Mouse (Mus musculus) midbrain, embryonic 13.5 days (tissue): Measurements from ENCODE around the gene Ubiad1. TPM values are rescaled to one million over a fixed set of nuclear protein-coding genes. Genes with fewer than 3 reads are reported as not detected.
A peak's percentile ranks its signal among the peaks of the same experiment; 100 is the strongest.

Experiments used
- ATAC-seq: fragments of 200-750 bp; cut with Nextera tagmentation; 2 replicates; pipeline ENCODE4 v1.8.0; 2017; ENCODE audit warnings: mild to moderate bottlenecking, moderate TSS enrichment, moderate library complexity
- H3K27ac ChIP-seq: fragments of 300-500 bp; sonication (generic); 2 replicates; pipeline ENCODE4 v1.5.1; 2015; ENCODE audit warnings: inconsistent platforms, mild to moderate bottlenecking, moderate library complexity
- H3K27me3 ChIP-seq: fragments of 300-500 bp; sonication (generic); 2 replicates; pipeline ENCODE4 v1.6.1; 2015; ENCODE audit warnings: mild to moderate bottlenecking, inconsistent platforms
- H3K36me3 ChIP-seq: fragments of 300-500 bp; sonication (generic); 2 replicates; pipeline ENCODE4 v1.6.1; 2015; ENCODE audit warnings: mild to moderate bottlenecking, inconsistent platforms
- H3K4me1 ChIP-seq: fragments of 300-500 bp; sonication (generic); replicated peaks from 2 replicates; pipeline ENCODE4 v1.6.1; 2015; ENCODE audit warnings: inconsistent platforms
- H3K4me2 ChIP-seq: fragments of 300-500 bp; sonication (generic); replicated peaks from 2 replicates; pipeline ENCODE4 v1.6.1; 2015; ENCODE audit warnings: moderate library complexity, mild to moderate bottlenecking, inconsistent platforms
- H3K4me3 ChIP-seq: fragments of 300-500 bp; sonication (generic); replicated peaks from 2 replicates; pipeline ENCODE4 v1.5.1; 2015; ENCODE audit warnings: mild to moderate bottlenecking, inconsistent platforms
- H3K9ac ChIP-seq: fragments of 300-500 bp; sonication (generic); replicated peaks from 2 replicates; pipeline ENCODE4 v1.6.1; 2015; ENCODE audit warnings: mild to moderate bottlenecking, inconsistent platforms
- H3K9me3 ChIP-seq: fragments of 300-500 bp; sonication (generic); 2 replicates; pipeline ENCODE4 v1.6.1; 2016; ENCODE audit warnings: mild to moderate bottlenecking, inconsistent platforms
- WGBS: fragments of 180-500 bp; shearing (Covaris S2); methylation state at CpG from one replicate; pipeline ENCODE4 v1.1.7; 2015; 5-methylcytosine and 5-hydroxymethylcytosine counted together
- polyA plus RNA-seq: library from polyadenylated mRNA; unstranded; fragments of >200 nt; fragmentation: Nextera tagmentation; extraction: Ambion mirVana; gene quantifications from 2 replicates; pipeline ENCODE4 v1.2.1, GENCODE M21; 2015

The Ubiad1 gene
- polyA plus RNA-seq, 1 experiment from 2014 or later: 22.2 TPM

GRCm38 (mm10) chr4:148448179-148448852 lies 3.7 kb upstream of the Ubiad1 start, which contains the start of gene Mtor:
Gene Mtor (plus strand): TSS chr4:148448611.
- H3K4me3 ChIP-seq: peak within 1 kb of the TSS; percentile 95
- H3K9ac ChIP-seq: peak within 1 kb of the TSS; percentile 95
- H3K27me3 ChIP-seq: no peaks in the 10 kb centered on the region
- no peaks in the 10 kb centered on the region for H3K9me3 ChIP-seq
- peaks cover 16% of the 10 kb centered on the region for H3K36me3 ChIP-seq
- H3K4me2 ChIP-seq: peak within 1 kb of the TSS; percentile 81
- peak within 1 kb of the TSS; percentile 88 for H3K27ac ChIP-seq
- peaks cover 51% of the 10 kb centered on the region for H3K4me1 ChIP-seq
- under 1% methylated on average over 56 of the region's 56 CpGs for WGBS
- ATAC-seq: peak; percentile 97

DNA sequence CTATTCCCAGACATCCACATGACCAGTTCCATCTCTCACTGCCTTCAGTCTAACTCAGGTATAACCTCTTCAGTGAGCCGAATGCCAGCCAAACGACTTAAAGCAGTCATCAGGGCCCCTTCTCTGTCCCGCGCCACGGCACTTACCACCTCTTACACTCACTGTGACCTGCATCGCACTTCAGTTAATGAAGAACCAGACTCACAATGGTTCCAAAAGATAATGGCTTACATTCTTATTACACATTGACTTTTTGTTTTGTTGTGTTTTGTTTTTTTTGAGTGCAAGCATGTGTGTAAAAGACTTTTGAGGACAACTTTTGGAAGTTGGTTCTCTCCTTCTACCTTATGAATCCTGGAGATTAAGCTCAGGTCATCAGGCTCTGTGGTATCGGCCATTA lies 2.0 kb downstream of the Ubiad1 start:
- no peak overlapping the region for H3K4me2 ChIP-seq
- no peak overlapping the region for H3K27ac ChIP-seq
- H3K9ac ChIP-seq: no peak overlapping the region
- peaks cover 32% of the 10 kb centered on the region for H3K4me1 ChIP-seq
- ATAC-seq: no peak
- 94% methylated on average over 7 of the region's 7 CpGs for WGBS
- no peaks in the 10 kb centered on the region for H3K27me3 ChIP-seq
- no peak overlapping the region for H3K4me3 ChIP-seq
- H3K36me3 ChIP-seq: 0 out of 2 replicates have a peak, but pooled peaks cover 4% of the 10 kb centered on the region
- no peaks in the 10 kb centered on the region for H3K9me3 ChIP-seq

- Histone ChIP-seq H3K9ac (no peak overlapping the region), H3K4me1 (peaks cover 30% of the 10 kb centered on the region), H3K27me3 (no peaks in the 10 kb centered on the region), H3K9me3 (no peaks in the 10 kb centered on the region), H3K4me3 (no peak overlapping the region), H3K4me2 (no peak overlapping the region), H3K27ac (no peak overlapping the region), H3K36me3 (0 out of 2 replicates have a peak, but pooled peaks cover 4% of the 10 kb centered on the region)
- 95% methylated on average over 5 of the region's 5 CpGs for WGBS
- no peak for ATAC-seq
These were observed 2.6 kb downstream of the Ubiad1 start for GRCm38 (mm10) chr4:148441931-148442330.

DNA sequence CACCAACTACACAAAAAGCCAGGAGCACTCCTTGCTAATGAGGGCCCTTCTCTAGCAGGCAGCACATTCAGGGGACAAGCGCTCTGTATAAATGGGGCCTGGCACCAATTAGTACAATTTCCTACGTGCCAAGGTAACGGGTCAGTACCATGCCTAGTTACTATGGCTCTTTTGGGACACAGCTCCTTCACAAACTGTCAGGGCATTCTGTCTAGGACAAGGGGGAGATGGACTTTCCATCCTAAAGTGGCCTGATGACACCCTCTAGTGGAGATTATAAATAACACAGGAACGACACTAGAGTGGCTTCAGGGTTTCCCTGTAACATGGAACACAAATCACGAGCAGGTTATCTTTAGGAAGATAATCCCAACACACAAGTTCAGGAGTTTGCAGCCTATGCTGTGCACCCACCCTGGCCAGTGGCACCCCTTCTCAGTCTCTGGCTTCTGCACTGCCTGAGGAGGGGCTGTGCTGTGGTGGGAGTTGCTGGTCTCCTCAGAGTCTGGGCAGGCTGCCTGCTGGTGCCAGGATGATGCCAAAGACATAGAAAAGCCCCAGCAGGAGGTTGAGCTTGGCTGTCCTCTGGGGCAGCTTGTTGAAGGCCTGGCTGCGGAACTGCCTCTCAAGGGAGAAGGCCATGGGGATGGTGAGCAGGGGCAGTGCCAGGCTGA lies 8.8 kb downstream of the Ubiad1 start:
- H3K9me3 ChIP-seq: no peaks in the 10 kb centered on the region
- no peaks in the 10 kb centered on the region for H3K27me3 ChIP-seq
- peaks cover 12% of the 10 kb centered on the region for H3K36me3 ChIP-seq
- 68% methylated on average over 6 of the region's 6 CpGs for WGBS
- ATAC-seq: peak; percentile 72
- H3K4me3 ChIP-seq: no peak overlapping the region
- H3K4me2 ChIP-seq: no peak overlapping the region
- no peak overlapping the region; the same call in 1 of the 2 replicates for H3K27ac ChIP-seq
- H3K9ac ChIP-seq: 0 out of 2 replicates have a peak overlapping the region, but pooled peaks have one; percentile 40
- 0 out of 2 replicates have a peak, but pooled peaks cover 4% of the 10 kb centered on the region for H3K4me1 ChIP-seq

- H3K9me3 ChIP-seq: no peaks in the 10 kb centered on the region
- no peak for ATAC-seq
- 94% methylated on average over 3 of the region's 3 CpGs for WGBS
- H3K27ac ChIP-seq: no peak overlapping the region
- H3K4me2 ChIP-seq: no peak overlapping the region
- H3K4me1 ChIP-seq: 0 out of 2 replicates have a peak, but pooled peaks cover 4% of the 10 kb centered on the region
- H3K27me3 ChIP-seq: no peaks in the 10 kb centered on the region
- peaks cover 8% of the 10 kb centered on the region for H3K36me3 ChIP-seq
- no peak overlapping the region for H3K4me3 ChIP-seq
- H3K9ac ChIP-seq: no peak overlapping the region
These were observed 9.5 kb downstream of the Ubiad1 start for GRCm38 (mm10) chr4:148435106-148435505.

- no peak overlapping the region for H3K9ac ChIP-seq
- ATAC-seq: no peak
- H3K27me3 ChIP-seq: no peaks in the 10 kb centered on the region
- WGBS: 86% methylated on average over 4 of the region's 4 CpGs
- no peak overlapping the region for H3K27ac ChIP-seq
- H3K4me3 ChIP-seq: no peak overlapping the region
- peaks cover 5% of the 10 kb centered on the region; the same call in 1 of the 2 replicates for H3K4me1 ChIP-seq
- peaks cover 8% of the 10 kb centered on the region for H3K36me3 ChIP-seq
- no peaks in the 10 kb centered on the region for H3K9me3 ChIP-seq
- H3K4me2 ChIP-seq: no peak overlapping the region
These were observed 10.0 kb downstream of the Ubiad1 start for GRCm38 (mm10) chr4:148434554-148434953.

- no peak overlapping the region for H3K4me2 ChIP-seq
- WGBS: 92% methylated on average over 5 of the region's 5 CpGs
- no peaks in the 10 kb centered on the region for H3K27me3 ChIP-seq
- no peaks in the 10 kb centered on the region for H3K9me3 ChIP-seq
- no peak overlapping the region for H3K9ac ChIP-seq
- no peak overlapping the region for H3K4me3 ChIP-seq
- H3K27ac ChIP-seq: no peak overlapping the region
- ATAC-seq: no peak
- H3K36me3 ChIP-seq: peaks cover 8% of the 10 kb centered on the region
- H3K4me1 ChIP-seq: peaks cover 12% of the 10 kb centered on the region
These were observed 10.8 kb downstream of the Ubiad1 start for GRCm38 (mm10) chr4:148433813-148434212.

DNA sequence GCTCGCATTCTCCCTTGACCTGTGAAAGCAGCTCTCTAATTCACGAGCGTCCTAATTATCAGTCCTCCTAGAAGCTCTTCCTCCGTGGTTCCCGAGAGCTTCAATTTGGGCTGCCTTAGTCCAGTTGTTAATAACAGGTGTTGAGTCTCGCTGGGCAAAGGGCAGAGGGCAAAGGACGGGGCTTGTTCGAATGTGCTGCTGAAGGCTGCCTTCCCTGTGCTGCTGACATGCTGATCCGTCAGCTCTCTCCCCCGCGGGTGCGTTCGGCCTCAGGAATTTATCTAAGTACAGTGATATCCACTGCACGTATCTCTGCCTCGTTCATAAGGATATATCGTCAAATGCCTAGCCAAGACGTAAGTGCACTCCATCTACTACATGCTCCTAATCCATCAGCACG lies 11.2 kb downstream of the Ubiad1 start:
- H3K9me3 ChIP-seq: no peaks in the 10 kb centered on the region
- no peak for ATAC-seq
- H3K27ac ChIP-seq: no peak overlapping the region
- H3K36me3 ChIP-seq: peaks cover 8% of the 10 kb centered on the region
- H3K4me1 ChIP-seq: peaks cover 17% of the 10 kb centered on the region
- H3K9ac ChIP-seq: no peak overlapping the region
- no peak overlapping the region for H3K4me3 ChIP-seq
- H3K27me3 ChIP-seq: no peaks in the 10 kb centered on the region
- WGBS: 76% methylated on average over 18 of the region's 18 CpGs
- no peak overlapping the region for H3K4me2 ChIP-seq

DNA sequence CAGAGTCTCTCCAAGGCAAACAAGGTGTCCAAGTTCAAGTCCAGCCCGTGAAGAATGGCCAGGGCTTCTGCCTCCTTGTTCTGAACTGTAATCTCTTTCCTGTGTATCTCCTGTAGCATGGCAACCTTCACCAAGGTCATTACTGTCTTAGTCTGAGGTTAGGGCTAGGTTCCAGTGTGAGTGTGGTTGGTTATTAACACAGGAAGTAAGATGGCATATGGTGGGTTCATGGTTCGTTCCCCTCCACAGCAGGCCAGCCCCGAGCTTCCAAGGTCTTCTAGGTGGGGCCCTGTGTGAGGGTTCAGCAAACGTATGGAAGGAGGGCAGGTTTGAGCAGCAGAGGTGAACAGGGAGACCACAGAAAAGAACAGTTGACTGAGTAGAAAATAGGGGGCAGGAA lies 12.1 kb downstream of the Ubiad1 start:
- WGBS: 88% methylated on average over 4 of the region's 4 CpGs
- Histone ChIP-seq H3K9ac (no peak overlapping the region), H3K36me3 (peaks cover 8% of the 10 kb centered on the region), H3K27me3 (no peaks in the 10 kb centered on the region), H3K4me1 (peaks cover 25% of the 10 kb centered on the region), H3K27ac (no peak overlapping the region), H3K4me2 (no peak overlapping the region), H3K9me3 (no peaks in the 10 kb centered on the region), H3K4me3 (no peak overlapping the region)
- no peak for ATAC-seq

GRCm38 (mm10) chr4:148430880-148431519 lies 13.6 kb downstream of the Ubiad1 start:
- H3K9me3 ChIP-seq: no peaks in the 10 kb centered on the region
- 88% methylated on average over 11 of the region's 11 CpGs for WGBS
- peaks cover 5% of the 10 kb centered on the region for H3K36me3 ChIP-seq
- no peak overlapping the region for H3K4me2 ChIP-seq
- no peak overlapping the region for H3K27ac ChIP-seq
- no peak for ATAC-seq
- H3K27me3 ChIP-seq: no peaks in the 10 kb centered on the region
- H3K9ac ChIP-seq: no peak overlapping the region
- peaks cover 30% of the 10 kb centered on the region for H3K4me1 ChIP-seq
- H3K4me3 ChIP-seq: no peak overlapping the region

DNA sequence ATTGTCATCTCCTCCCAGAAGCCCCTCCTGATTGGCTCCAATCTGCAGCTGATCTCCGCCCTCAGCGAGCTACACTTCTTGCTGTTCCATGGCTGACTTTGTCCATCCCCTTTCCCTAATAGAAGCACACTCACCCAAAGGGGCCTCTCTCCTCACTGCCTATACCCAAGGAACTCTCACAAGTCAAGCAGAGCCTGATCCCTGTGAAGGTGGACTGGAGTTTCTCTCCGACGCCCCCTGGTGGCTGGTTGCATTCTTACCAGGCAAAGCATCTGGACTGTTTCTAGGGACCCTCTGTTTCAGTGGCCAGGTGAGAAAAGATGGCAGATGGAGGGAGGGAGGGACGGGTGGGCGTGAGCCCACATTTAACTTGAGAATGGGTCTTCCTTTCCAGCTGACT lies 14.9 kb downstream of the Ubiad1 start:
- H3K4me2 ChIP-seq: no peak overlapping the region
- no peaks in the 10 kb centered on the region for H3K9me3 ChIP-seq
- H3K36me3 ChIP-seq: 0 out of 2 replicates have a peak, but pooled peaks cover 3% of the 10 kb centered on the region
- peaks cover 39% of the 10 kb centered on the region for H3K4me1 ChIP-seq
- H3K27ac ChIP-seq: no peak overlapping the region
- H3K4me3 ChIP-seq: no peak overlapping the region
- ATAC-seq: peak; percentile 59
- H3K9ac ChIP-seq: no peak overlapping the region
- 18% methylated on average over 6 of the region's 6 CpGs for WGBS
- H3K27me3 ChIP-seq: no peaks in the 10 kb centered on the region

DNA sequence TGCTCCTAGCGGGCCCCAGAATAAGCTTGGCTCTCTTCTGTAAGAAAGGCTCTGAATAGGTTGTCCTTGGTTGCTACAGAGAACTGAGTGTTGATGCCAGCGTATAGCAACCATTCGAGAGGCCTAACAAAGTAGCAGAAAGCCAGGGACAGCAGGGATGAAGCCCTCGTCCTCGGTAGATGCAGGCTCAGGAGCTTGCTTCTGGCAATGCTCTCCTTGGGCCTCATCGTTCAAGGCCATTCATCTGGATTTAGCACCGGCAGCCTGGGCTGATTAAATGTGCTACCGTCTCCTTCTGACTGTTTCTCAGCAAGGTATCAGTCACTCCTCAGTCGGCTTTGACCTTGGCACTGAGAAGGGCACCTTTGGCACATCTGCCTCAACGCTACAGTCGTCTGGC lies 15.4 kb downstream of the Ubiad1 start:
- Histone ChIP-seq H3K27me3 (no peaks in the 10 kb centered on the region), H3K4me3 (no peak overlapping the region), H3K27ac (no peak overlapping the region), H3K4me2 (no peak overlapping the region), H3K9me3 (no peaks in the 10 kb centered on the region), H3K36me3 (0 out of 2 replicates have a peak, but pooled peaks cover 3% of the 10 kb centered on the region), H3K4me1 (peaks cover 40% of the 10 kb centered on the region), H3K9ac (no peak overlapping the region)
- 79% methylated on average over 11 of the region's 11 CpGs for WGBS
- 0 out of 2 replicates have a peak, but pooled peaks have one; percentile 9 for ATAC-seq
